Comparison of ENCODE assay signal across 28 mouse cellular contexts in the genomic region with DNA sequence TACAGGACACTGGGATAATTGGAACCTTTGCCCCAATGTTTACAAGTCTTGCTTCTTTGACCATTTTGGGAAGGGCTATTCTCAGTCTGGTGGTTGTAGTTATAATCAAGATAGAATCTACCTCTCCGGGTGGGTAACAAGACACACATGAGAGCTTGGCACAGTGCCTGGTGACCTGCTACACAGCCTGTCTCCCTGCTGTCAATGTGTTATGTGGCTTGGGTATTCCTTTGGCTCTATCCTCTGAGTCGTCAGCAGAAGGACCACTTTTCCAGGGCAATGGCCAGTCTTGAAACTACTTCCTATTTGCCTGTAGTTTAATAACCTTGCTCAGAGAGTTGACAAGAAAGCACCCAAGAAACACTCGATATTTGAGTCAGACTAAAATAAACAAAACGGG.
DNase-seq lines count a peak whose midpoint lies in the region; ATAC-seq and TF ChIP-seq lines count a peak whose summit lies in the region.
"Had no signal": no experiment of that assay in that cellular context is flagged by ENCODE, and none has a peak within 500 bp of the region (broad histone marks: within the 10 kb centered on the region; RNA-seq: fewer than 3 reads in every experiment).

No protein-coding gene starts in this region.

- DNase-seq in hindbrain, postnatal 0 days (ENCODE audit: low spot score): peak; percentile 66
- no peak for DNase-seq in hindbrain, embryonic 14.5 days (ENCODE audit: low spot score)
- peak; percentile 61 to 66 for DNase-seq in cerebellum, adult 18-20 months
- DNase-seq in cerebellum, adult 9-11 months: peak; percentile 68
- DNase-seq in kidney, postnatal 10 days: no peak
- DNase-seq in limb, embryonic 10.5 days (ENCODE audit: low spot score): no peak
- DNase-seq: adrenal gland, postnatal 36 days; B cell, adult 2 months; embryo, embryonic 11 days; gastrocnemius, postnatal 10 days; heart, postnatal 36 days; kidney, adult 9 months; kidney, postnatal 14 days; lung, adult 18-20 months; lung, postnatal 4 days; retina, postnatal 1 day; right cerebral cortex, postnatal 14 days; thymus, postnatal 4 days had no signal

- no peak overlapping the region for H3K9ac ChIP-seq in hindbrain, postnatal 0 days (replicated peaks; ENCODE audit: low read length)
- H3K9ac ChIP-seq in hindbrain, embryonic 14.5 days: no peak overlapping the region
- H3K9ac ChIP-seq: embryonic facial prominence, embryonic 13.5 days; hindbrain, embryonic 12.5 days; liver, embryonic 12.5 days; midbrain, embryonic 12.5 days had no signal

- WGBS in hindbrain, postnatal 0 days: 54% methylated on average over 4 of the region's 4 CpGs
- 72% methylated on average over 4 of the region's 4 CpGs for WGBS in hindbrain, embryonic 14.5 days
- 84% methylated on average over 4 of the region's 4 CpGs for WGBS in limb, embryonic 10.5 days

- no peak overlapping the region for H3K4me2 ChIP-seq in hindbrain, postnatal 0 days (ENCODE audit: low read depth, low read length)
- H3K4me2 ChIP-seq in hindbrain, embryonic 14.5 days (replicated peaks): no peak overlapping the region
- H3K4me2 ChIP-seq: embryonic facial prominence, embryonic 13.5 days; heart, embryonic 11.5 days; hindbrain, embryonic 12.5 days; liver, embryonic 12.5 days; midbrain, embryonic 12.5 days had no signal

- no peaks in the 10 kb centered on the region for H3K36me3 ChIP-seq in hindbrain, postnatal 0 days (ENCODE audit: insufficient read depth, low read length)
- no peaks in the 10 kb centered on the region for H3K36me3 ChIP-seq in hindbrain, embryonic 14.5 days (replicated peaks; ENCODE audit: control insufficient read depth, insufficient read depth)
- no peaks in the 10 kb centered on the region for H3K36me3 ChIP-seq in limb, embryonic 10.5 days
- H3K36me3 ChIP-seq: embryonic facial prominence, embryonic 13.5 days; forebrain, embryonic 10.5 days; hindbrain, embryonic 12.5 days; liver, embryonic 12.5 days; midbrain, embryonic 12.5 days had no signal

- no peak for TF ChIP-seq CTCF in hindbrain, postnatal 0 days (IDR thresholded peaks at IDR 0.05; ENCODE audit: low read depth)

- no peak overlapping the region for H3K4me3 ChIP-seq in hindbrain, postnatal 0 days (ENCODE audit: low read length)
- no peak overlapping the region for H3K4me3 ChIP-seq in hindbrain, embryonic 14.5 days (replicated peaks; ENCODE audit: low read length)
- H3K4me3 ChIP-seq in limb, embryonic 10.5 days: no peak overlapping the region
- H3K4me3 ChIP-seq: embryonic facial prominence, embryonic 13.5 days; forebrain, embryonic 10.5 days; hindbrain, embryonic 12.5 days; left cerebral cortex, adult 2 months; liver, embryonic 12.5 days; megakaryocyte, embryonic 14.5 days; midbrain, embryonic 12.5 days had no signal

- no peak for ATAC-seq in hindbrain, postnatal 0 days
- no peak for ATAC-seq in hindbrain, embryonic 14.5 days (ENCODE audit: low FRiP score)
- ATAC-seq: intestine, postnatal 0 days; liver, embryonic 12.5 days; lung, postnatal 0 days had no signal

- H3K4me1 ChIP-seq in hindbrain, postnatal 0 days (ENCODE audit: insufficient read depth, low read length): peaks cover 20% of the 10 kb centered on the region
- H3K4me1 ChIP-seq in hindbrain, embryonic 14.5 days (replicated peaks; ENCODE audit: control insufficient read depth, insufficient read depth, low read length): peaks cover 16% of the 10 kb centered on the region
- no peaks in the 10 kb centered on the region; the same call in 1 of the 2 replicates for H3K4me1 ChIP-seq in limb, embryonic 10.5 days
- H3K4me1 ChIP-seq: embryonic facial prominence, embryonic 13.5 days; hindbrain, embryonic 12.5 days; liver, embryonic 12.5 days; megakaryocyte, embryonic 14.5 days; midbrain, embryonic 12.5 days had no signal

- no peaks in the 10 kb centered on the region for H3K9me3 ChIP-seq in hindbrain, postnatal 0 days (ENCODE audit: low read length)
- no peaks in the 10 kb centered on the region for H3K9me3 ChIP-seq in hindbrain, embryonic 14.5 days (ENCODE audit: control insufficient read depth, low read length)
- H3K9me3 ChIP-seq in limb, embryonic 10.5 days (replicated peaks): no peaks in the 10 kb centered on the region
- H3K9me3 ChIP-seq: embryonic facial prominence, embryonic 13.5 days; forebrain, embryonic 10.5 days; hindbrain, embryonic 12.5 days; liver, embryonic 12.5 days; megakaryocyte, embryonic 14.5 days; midbrain, embryonic 12.5 days had no signal

- H3K27ac ChIP-seq in hindbrain, postnatal 0 days: no peak overlapping the region
- H3K27ac ChIP-seq in hindbrain, embryonic 14.5 days: no peak overlapping the region
- no peak overlapping the region for H3K27ac ChIP-seq in limb, embryonic 10.5 days
- H3K27ac ChIP-seq: embryonic facial prominence, embryonic 13.5 days; forebrain, embryonic 10.5 days; hindbrain, embryonic 12.5 days; left cerebral cortex, adult 2 months; liver, embryonic 12.5 days; midbrain, embryonic 12.5 days had no signal

- H3K27me3 ChIP-seq in hindbrain, postnatal 0 days (ENCODE audit: insufficient read depth, low read length): no peaks in the 10 kb centered on the region
- H3K27me3 ChIP-seq in hindbrain, embryonic 14.5 days (ENCODE audit: control insufficient read depth, insufficient read depth, low read length): no peaks in the 10 kb centered on the region
- peaks cover 24% of the 10 kb centered on the region; the same call in 1 of the 2 replicates for H3K27me3 ChIP-seq in limb, embryonic 10.5 days (ENCODE audit: low read depth, poor library complexity, severe bottlenecking)
- H3K27me3 ChIP-seq: embryonic facial prominence, embryonic 13.5 days; hindbrain, embryonic 12.5 days; liver, embryonic 12.5 days; megakaryocyte, embryonic 14.5 days; midbrain, embryonic 12.5 days had no signal

Comparison
In these comparisons a context has a peak if more than half of its experiments do, and no peak if none do; other contexts are left out.
1. DNase-seq: peak in hindbrain, postnatal 0 days (single experiment), cerebellum, adult 18-20 months (2 of 2) and cerebellum, adult 9-11 months (single experiment); none in hindbrain, embryonic 14.5 days (single experiment), kidney, postnatal 10 days (single experiment) and limb, embryonic 10.5 days (single experiment).